Mouse (Mus musculus) left cerebral cortex, adult 8-10 months (tissue): ENCODE measurements around the gene Nmrk1. TPM values are rescaled to one million over a fixed set of nuclear protein-coding genes. Genes with fewer than 3 reads are reported as not detected.

Source experiments
- DNase-seq, 2 experiments: peaks; one replicate each; pipeline ENCODE4 v3.0.0; 2022; ENCODE audit warnings: low spot score in 2 of 2
- total RNA-seq, 4 experiments: library from RNA; stranded (reverse); gene quantifications; 2 replicates each; pipeline ENCODE4 v1.2.4; 2022

Gene Nmrk1
- total RNA-seq, 4 experiments from 2014 or later: 4.9 to 6.5 (median 5.6) TPM

GRCm38 (mm10) chr19:18615680-18616240 is 16.0 kb upstream of the Nmrk1 start:
- no peak for DNase-seq

GRCm38 (mm10) chr19:18617504-18617903 is 14.2 kb upstream of the Nmrk1 start:
- DNase-seq: no peak

- DNase-seq: no peak
Measured at GRCm38 (mm10) chr19:18619060-18619459, 12.7 kb upstream of the Nmrk1 start.

GRCm38 (mm10) chr19:18619691-18620090 is 12.1 kb upstream of the Nmrk1 start:
- DNase-seq: no peak

GRCm38 (mm10) chr19:18623894-18624293 is 7.9 kb upstream of the Nmrk1 start:
- no peak for DNase-seq

- DNase-seq: no peak
Measured at GRCm38 (mm10) chr19:18629589-18629988, 2.2 kb upstream of the Nmrk1 start.

GRCm38 (mm10) chr19:18630221-18631119 is 1.3 kb upstream of the Nmrk1 start:
- DNase-seq: no peak

- peak; percentile 7 to 13 for DNase-seq
Measured at GRCm38 (mm10) chr19:18631161-18631643, 548 bp upstream of the Nmrk1 start.

GRCm38 (mm10) chr19:18632231-18633185 is 758 bp downstream of the Nmrk1 start:
- no peak for DNase-seq

GRCm38 (mm10) chr19:18637954-18638353 is 6.2 kb downstream of the Nmrk1 start:
- DNase-seq: no peak

- DNase-seq: no peak
Measured at GRCm38 (mm10) chr19:18638949-18639348, 7.2 kb downstream of the Nmrk1 start.

GRCm38 (mm10) chr19:18639552-18639951 is 7.8 kb downstream of the Nmrk1 start:
- DNase-seq: no peak

- no peak for DNase-seq
Measured at GRCm38 (mm10) chr19:18641001-18641400, 9.3 kb downstream of the Nmrk1 start.

GRCm38 (mm10) chr19:18643411-18643810 is 11.7 kb downstream of the Nmrk1 start:
- no peak for DNase-seq

- no peak for DNase-seq
Measured at GRCm38 (mm10) chr19:18644084-18644483, 12.3 kb downstream of the Nmrk1 start.

GRCm38 (mm10) chr19:18646397-18646796 is 14.6 kb downstream of the Nmrk1 start:
- DNase-seq: no peak

GRCm38 (mm10) chr19:18646853-18647420 is 15.2 kb downstream of the Nmrk1 start:
- DNase-seq: no peak

GRCm38 (mm10) chr19:18647775-18648557 is 16.2 kb downstream of the Nmrk1 start:
- DNase-seq: no peak

- DNase-seq: no peak
Measured at GRCm38 (mm10) chr19:18648558-18648945, 16.8 kb downstream of the Nmrk1 start.

GRCm38 (mm10) chr19:18649955-18650354 is 18.2 kb downstream of the Nmrk1 start:
- no peak for DNase-seq
